ENCODE assay signal across 9 mouse cellular contexts in the genomic region with DNA sequence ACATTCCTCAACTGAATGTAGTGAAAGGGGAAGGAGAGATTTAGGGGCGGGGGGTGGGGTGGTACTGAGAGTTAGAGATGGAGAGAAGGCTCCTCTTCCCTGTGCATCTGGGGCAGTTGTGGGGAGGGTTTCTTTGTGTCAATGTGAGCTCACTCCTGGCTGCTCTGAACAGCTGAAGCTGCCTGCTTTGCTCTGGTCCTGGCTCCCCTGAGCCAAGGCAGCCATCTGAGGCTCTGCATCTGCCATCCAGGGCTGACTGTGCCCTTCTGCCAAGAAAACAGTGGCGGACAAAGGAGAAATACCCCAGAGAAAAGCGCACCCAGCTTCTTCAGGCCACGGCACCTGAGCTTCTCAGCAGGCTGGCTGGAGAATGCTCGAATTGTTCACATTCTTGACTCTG.
DNase-seq lines count a peak whose midpoint lies in the region; ATAC-seq lines count a peak whose summit lies in the region.
"Had no signal": no experiment of that assay in that cellular context is flagged by ENCODE, and none has a peak within 500 bp of the region (broad histone marks: within the 10 kb centered on the region; RNA-seq: fewer than 3 reads in every experiment).

No protein-coding gene starts in this region.

- no peak overlapping the region for H3K27ac ChIP-seq in kidney, embryonic 16.5 days (ENCODE audit: low read length)
- H3K27ac ChIP-seq in embryonic facial prominence, embryonic 15.5 days (replicated peaks) = no peak overlapping the region
- no peak overlapping the region for H3K27ac ChIP-seq in hindbrain, embryonic 13.5 days
- H3K27ac ChIP-seq in midbrain, embryonic 15.5 days = no peak overlapping the region

- peaks cover 7% of the 10 kb centered on the region for H3K27me3 ChIP-seq in kidney, embryonic 16.5 days (ENCODE audit: insufficient read depth, low read length)
- H3K27me3 ChIP-seq in embryonic facial prominence, embryonic 15.5 days = no peaks in the 10 kb centered on the region
- H3K27me3 ChIP-seq in hindbrain, embryonic 13.5 days = peaks cover 12% of the 10 kb centered on the region; the same call in 1 of the 2 replicates
- no peaks in the 10 kb centered on the region for H3K27me3 ChIP-seq in midbrain, embryonic 15.5 days (replicated peaks)

- ATAC-seq in kidney, embryonic 16.5 days (ENCODE audit: low FRiP score, low TSS enrichment) = no peak
- no peak for ATAC-seq in embryonic facial prominence, embryonic 15.5 days (ENCODE audit: insufficient number of reproducible peaks, low FRiP score, low TSS enrichment, low read depth)
- ATAC-seq in hindbrain, embryonic 13.5 days (ENCODE audit: low FRiP score) = no peak
- no peak for ATAC-seq in midbrain, embryonic 15.5 days (replicated peaks)

- H3K9ac ChIP-seq in kidney, embryonic 16.5 days (replicated peaks; ENCODE audit: low read length) = no peak overlapping the region
- H3K9ac ChIP-seq in embryonic facial prominence, embryonic 15.5 days = no peak overlapping the region
- no peak overlapping the region for H3K9ac ChIP-seq in hindbrain, embryonic 13.5 days
- H3K9ac ChIP-seq in midbrain, embryonic 15.5 days = no peak overlapping the region

- no peaks in the 10 kb centered on the region for H3K4me1 ChIP-seq in kidney, embryonic 16.5 days (ENCODE audit: insufficient read depth, low read length)
- peaks cover 8% of the 10 kb centered on the region for H3K4me1 ChIP-seq in embryonic facial prominence, embryonic 15.5 days
- H3K4me1 ChIP-seq in hindbrain, embryonic 13.5 days (replicated peaks) = peaks cover 9% of the 10 kb centered on the region
- 0 out of 2 replicates have a peak, but pooled peaks cover 5% of the 10 kb centered on the region for H3K4me1 ChIP-seq in midbrain, embryonic 15.5 days

- 79% methylated on average over 5 of the region's 5 CpGs for WGBS in kidney, embryonic 16.5 days
- WGBS in embryonic facial prominence, embryonic 15.5 days = 60% methylated on average over 5 of the region's 5 CpGs
- WGBS in hindbrain, embryonic 13.5 days = 66% methylated on average over 5 of the region's 5 CpGs
- 65% methylated on average over 5 of the region's 5 CpGs for WGBS in midbrain, embryonic 15.5 days

- 0 out of 2 replicates have a peak overlapping the region, but pooled peaks have one; percentile 21 for H3K4me3 ChIP-seq in kidney, embryonic 16.5 days (ENCODE audit: low read length)
- H3K4me3 ChIP-seq in embryonic facial prominence, embryonic 15.5 days (replicated peaks) = 0 out of 2 replicates have a peak overlapping the region, but pooled peaks have one; percentile 25
- no peak overlapping the region for H3K4me3 ChIP-seq in hindbrain, embryonic 13.5 days
- H3K4me3 ChIP-seq in midbrain, embryonic 15.5 days = no peak overlapping the region

- no peaks in the 10 kb centered on the region for H3K36me3 ChIP-seq in kidney, embryonic 16.5 days (ENCODE audit: insufficient read depth, low read length)
- H3K36me3 ChIP-seq in embryonic facial prominence, embryonic 15.5 days = no peaks in the 10 kb centered on the region
- no peaks in the 10 kb centered on the region for H3K36me3 ChIP-seq in hindbrain, embryonic 13.5 days
- no peaks in the 10 kb centered on the region for H3K36me3 ChIP-seq in midbrain, embryonic 15.5 days (replicated peaks)
- H3K36me3 ChIP-seq: G1E had no signal

- 0 out of 2 replicates have a peak overlapping the region, but pooled peaks have one; percentile 47 for H3K4me2 ChIP-seq in kidney, embryonic 16.5 days (replicated peaks; ENCODE audit: low read depth, low read length)
- H3K4me2 ChIP-seq in embryonic facial prominence, embryonic 15.5 days (replicated peaks) = peak overlapping the region; percentile 46; the same call in 1 of the 2 replicates
- peak overlapping the region; percentile 14 for H3K4me2 ChIP-seq in hindbrain, embryonic 13.5 days
- H3K4me2 ChIP-seq in midbrain, embryonic 15.5 days = peak overlapping the region; percentile 38

- no peak for DNase-seq in kidney, postnatal 36 days
- no peak for DNase-seq in retina, embryonic 14.5 days (ENCODE audit: low spot score)
- no peak for DNase-seq in urinary bladder, adult 18-20 months (ENCODE audit: low spot score in 2 of 2)
- DNase-seq: kidney, adult 9 months had no signal

- H3K9me3 ChIP-seq in kidney, embryonic 16.5 days (ENCODE audit: low read length) = no peaks in the 10 kb centered on the region
- no peaks in the 10 kb centered on the region for H3K9me3 ChIP-seq in embryonic facial prominence, embryonic 15.5 days (replicated peaks)
- no peaks in the 10 kb centered on the region for H3K9me3 ChIP-seq in hindbrain, embryonic 13.5 days
- H3K9me3 ChIP-seq in midbrain, embryonic 15.5 days = no peaks in the 10 kb centered on the region

Comparison
In these comparisons a context has a peak if more than half of its experiments do, and no peak if none do; other contexts are left out.
1. H3K4me3 ChIP-seq: peak in kidney, embryonic 16.5 days (single experiment) and embryonic facial prominence, embryonic 15.5 days (single experiment); none in hindbrain, embryonic 13.5 days (single experiment) and midbrain, embryonic 15.5 days (single experiment).
2. Peak in every context shown above with its lines, with median percentiles within 50 percentile points of each other: H3K4me2 ChIP-seq.